Mouse (Mus musculus): ENCODE data around the gene Sirt1.
"Not testable (repeated sequence)": the region's sequence is repeated elsewhere in the genome, so short reads cannot be mapped to it uniquely, and the experiment has no call there.

Gene Sirt1

DNA sequence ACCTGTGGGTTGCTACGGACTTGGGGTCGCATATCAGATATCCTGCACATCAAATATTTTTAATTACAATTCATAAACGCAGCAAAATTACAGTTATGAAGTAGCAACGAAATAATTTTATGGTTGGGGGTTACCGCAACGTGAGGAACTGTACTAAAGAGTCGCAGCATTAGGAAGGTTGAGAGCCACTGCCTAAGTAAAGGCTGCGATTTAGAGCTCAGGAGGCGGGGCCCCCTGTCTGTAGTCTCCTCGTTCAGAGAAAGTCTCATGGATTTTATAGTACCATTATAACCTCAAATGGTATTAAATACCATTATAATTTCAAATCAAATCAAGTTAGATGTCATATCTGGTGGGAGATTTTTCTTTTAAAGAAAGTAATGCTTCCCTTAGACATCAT lies 5.5 kb upstream of the Sirt1 start:
- DNase-seq: peak in 1 of 2 experiments; percentile 20

DNA sequence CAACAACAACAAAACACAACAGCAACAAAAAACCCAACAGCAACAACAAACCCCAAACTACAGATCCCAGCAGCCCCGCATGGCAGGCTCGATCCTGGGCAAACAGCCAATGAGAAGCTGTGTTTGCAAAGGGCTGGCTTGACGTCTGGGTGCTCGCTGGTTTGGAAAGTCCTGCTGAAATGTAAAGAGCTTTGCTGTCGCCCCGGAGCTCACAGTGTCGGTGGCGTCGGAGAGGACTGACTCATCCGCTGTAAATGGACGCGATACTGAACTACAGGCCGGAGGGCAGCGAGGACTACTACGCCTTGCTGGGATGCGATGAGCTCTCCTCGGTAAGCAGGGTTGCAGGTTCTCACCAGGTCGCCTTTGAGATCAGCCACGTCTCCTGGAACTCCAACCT lies 4.9 kb upstream of the Sirt1 start:
- peak; percentile 94 for DNase-seq

DNA sequence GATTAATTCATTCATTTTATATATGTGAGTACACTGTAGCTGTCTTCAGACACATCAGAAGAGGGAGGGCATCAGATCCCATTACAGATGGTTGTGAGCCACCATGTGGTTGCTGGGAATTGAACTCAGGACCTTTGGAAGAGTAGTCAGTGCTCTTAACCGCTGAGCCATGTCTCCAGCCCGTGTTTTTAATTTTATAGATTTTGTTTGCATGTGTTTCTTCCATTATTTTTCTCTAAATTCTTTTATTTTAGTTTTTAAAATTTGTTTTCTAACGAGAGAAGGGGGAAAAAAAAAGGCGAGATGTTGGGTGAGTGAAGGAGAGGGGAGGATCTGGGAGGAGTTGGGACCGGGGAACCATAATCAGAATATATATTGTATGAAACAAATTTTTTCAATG lies 4.4 kb upstream of the Sirt1 start:
- not testable (repeated sequence) for DNase-seq

DNA sequence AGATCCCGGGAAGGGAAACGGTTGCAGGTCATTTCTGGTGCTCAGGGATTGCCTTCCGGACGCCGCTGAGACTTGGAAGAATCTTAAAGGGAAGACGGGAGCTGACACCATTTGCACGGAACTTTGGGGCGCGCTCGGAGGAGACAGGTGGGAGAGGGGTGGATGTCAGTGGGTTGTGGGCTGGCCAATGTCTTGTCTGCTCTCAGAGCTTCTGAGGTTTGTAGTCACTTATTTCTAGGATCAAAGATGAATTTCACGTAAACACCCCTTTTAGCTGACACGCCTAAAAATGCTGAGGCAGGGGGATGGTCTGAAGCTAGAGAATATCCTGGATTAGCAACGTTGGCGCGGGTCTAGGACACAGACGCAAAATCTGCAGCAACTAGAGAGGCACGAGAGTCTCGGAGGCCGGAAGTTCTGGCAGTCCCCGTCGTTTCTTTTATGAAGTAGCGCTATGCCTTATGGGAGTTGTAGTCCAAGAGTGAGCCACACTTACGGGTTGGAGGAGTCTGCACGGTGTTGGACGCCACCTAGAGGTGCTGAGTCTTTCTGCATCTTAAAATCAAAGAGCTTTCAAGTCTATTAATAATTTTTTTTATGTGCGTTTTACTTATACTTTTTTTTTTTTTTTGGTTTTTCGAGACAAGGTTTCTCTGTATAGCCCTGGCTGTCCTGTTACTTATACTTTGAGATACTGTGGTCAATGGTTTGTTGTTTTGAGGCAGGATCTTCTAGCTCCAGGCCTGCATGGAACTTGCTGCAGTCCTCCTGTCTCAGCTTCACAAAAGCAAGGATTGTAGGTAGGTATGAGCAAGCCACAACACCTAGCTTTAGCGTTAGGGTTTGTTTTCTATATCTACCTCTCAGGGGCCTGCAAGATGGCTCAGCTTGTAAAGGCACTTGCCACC lies 1.1 kb upstream of the Sirt1 start, which contains the start of gene Dnajc12:
TSS of gene Dnajc12 (plus strand) at position 72 of the 908 bp plus-strand sequence.
- DNase-seq: peak; percentile 88 to 89

DNA sequence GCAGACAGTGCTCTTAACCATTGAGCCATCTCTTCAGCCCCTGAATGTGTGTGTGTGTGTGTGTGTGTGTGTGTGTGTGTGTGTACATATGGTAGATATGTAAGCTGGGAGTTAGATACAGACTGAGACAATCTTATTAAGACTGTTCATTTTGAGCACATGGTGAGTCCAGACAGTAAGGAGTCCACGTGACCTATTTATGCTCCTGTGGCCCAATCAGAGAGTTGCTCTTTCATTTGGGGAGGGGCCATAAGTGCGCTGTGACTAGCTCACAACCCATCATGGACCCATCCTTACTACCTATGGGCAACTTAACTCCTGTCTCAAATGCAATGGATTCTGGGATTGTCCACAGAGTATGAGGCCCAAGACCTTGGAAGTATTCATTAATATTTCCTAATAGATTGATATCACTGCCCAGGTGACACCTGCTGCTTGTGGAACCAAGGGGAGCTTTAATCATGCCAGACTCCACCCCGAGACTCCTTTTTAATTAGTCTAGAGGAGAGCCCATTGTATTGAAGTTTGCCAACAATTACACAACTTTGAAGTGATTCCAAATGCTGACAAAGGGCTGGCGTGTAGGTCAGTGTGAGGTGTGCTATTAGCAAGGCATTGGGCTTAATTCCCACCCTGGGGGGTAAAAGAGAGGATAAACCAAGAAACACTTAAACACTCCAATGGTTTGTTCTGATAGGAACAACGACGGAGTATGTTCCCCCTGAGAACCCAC lies 2.4 kb downstream of the Sirt1 start:
- no peak for DNase-seq

DNA sequence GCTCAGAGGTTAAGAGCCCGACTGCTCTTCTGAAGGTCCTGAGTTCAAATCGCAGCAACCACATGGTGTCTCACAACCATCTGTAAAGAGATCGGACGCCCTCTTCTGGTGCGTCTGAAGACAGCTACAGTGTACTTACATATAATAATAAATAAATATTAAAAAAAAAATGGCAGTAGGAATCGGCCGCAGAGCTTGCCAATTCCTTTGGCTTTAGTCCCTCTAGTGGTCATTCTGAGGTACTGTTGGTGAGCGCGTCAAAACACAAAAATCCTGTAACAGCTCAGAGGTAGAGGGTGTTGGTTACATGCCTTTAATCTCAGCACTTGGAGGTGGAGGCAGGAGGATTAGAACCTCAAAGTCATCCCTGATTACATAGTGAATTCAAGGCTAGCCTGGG lies 4.0 kb downstream of the Sirt1 start:
- peak; percentile 73 to 77 for DNase-seq

DNA sequence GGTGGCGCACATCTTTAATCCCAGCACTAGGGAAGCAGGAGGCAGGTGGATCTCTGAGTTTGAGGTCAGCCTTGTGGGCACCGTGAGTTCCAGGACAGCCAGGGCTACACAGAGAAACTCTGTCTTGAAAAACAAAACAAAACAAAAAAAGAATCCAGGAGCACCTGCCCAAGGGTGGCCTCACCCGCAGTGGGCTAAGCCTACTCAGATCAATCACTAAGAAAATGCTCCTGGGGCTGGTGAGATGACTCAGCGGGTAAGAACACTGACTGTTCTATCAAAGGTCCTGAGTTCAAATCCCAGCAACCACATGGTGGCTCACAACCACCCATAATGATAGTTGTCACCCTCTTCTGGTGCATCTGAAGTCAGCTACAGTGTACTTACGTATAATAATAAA lies 5.2 kb downstream of the Sirt1 start:
- no peak for DNase-seq

GRCm38 (mm10) chr10:63368041-63368440 lies 13.5 kb downstream of the Sirt1 start:
- no peak for DNase-seq

DNA sequence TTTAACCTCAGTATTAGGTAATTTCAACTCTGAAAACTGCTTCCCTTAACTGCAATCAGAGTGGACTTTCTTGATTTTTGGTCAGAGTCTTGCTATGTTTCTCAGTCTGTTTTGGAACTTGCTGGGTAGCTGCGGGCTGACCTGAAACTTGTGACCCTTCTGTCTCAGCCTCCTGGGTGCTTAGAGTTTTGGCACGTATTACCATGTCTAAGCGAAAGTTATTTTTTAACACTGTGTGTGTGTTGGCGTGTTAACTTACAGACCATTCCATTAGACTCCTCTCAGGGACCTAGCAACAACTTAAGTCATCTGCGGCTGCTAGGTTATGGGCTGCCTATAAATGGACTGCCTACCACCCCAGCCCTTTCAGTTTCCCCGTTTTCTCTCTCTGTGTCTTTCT lies 14.1 kb downstream of the Sirt1 start:
- DNase-seq: no peak

GRCm38 (mm10) chr10:63365918-63366455 lies 15.5 kb downstream of the Sirt1 start:
- DNase-seq: no peak

DNA sequence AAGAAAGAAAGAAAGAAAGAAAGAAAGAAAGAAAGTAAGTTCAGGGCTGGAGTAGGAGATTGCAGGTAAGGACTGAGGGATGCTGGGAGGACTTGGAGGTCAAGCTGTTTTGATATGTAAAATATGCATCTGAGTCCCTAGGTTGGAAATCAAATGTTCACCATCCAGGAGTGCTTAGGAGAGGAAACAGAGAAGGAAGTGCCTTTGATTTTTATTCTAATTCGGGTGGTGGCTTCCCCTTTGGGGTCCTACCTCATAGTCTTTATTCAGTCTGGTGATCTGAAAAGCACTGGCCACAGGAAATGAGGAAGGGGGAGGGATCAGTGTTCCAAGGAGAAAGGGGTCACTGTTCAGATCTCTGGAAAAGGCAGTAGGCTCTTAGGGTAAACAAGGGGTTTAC lies 21.0 kb downstream of the Sirt1 start:
- DNase-seq: no peak

- no peak for DNase-seq
These were observed 29.4 kb downstream of the Sirt1 start for GRCm38 (mm10) chr10:63352111-63352510.

DNA sequence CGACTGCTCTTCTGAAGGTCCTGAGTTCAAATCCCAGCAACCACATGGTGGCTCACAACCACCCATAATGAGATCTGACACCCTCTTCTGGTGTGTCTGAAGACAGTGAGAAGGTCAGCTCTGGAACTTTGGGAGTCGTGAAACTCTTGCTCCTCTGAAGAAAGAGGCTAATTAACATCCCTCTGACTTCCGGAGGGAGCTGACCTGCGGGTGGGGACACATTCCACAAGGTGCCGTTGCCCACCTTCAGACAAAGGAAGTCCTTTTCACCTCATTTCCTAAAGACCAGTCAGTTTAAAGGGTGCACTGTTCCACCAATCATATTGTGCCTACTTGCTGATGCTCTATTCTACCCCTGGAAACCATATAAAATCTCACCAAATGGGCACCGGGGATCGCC lies 30.4 kb downstream of the Sirt1 start:
- DNase-seq: not testable (repeated sequence)

DNA sequence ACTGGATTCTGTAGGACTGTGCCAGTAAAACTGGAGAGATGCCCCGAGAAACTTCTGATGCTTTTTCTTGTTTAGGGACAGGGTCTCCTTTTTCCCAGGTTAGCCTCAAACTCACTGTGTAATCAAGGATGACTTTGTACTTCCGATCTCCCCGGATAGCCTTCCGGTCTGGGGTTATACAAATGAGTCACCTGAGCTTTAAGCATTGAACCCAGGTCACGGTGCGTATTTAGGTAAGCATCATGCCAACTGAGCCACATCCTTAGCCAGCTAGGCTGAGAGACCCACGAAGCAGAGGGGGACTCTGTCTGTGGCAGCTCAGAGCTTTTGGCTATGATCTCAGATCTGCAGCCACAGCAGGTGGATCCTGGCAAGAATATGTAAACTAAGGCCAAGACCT lies 30.8 kb downstream of the Sirt1 start:
- DNase-seq: no peak

DNA sequence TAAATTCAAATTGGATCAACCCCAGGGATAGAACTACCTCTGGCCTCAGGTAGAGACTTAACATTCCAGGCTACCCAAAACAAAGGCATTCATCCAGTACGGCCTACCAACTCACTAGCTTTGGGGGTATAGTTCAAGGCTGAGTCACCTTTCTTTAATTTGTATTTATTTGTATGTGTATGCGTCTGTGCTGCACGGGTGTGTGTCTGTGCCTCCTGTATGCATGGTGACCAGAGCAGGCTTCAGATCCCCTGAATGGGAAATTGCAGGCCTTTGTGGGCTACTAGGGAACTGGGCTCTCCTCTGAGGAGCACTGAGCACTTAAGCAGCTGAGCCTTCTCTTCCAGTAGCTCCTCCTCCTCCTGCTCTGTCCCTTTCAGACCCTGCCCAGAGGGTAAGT lies 33.2 kb downstream of the Sirt1 start:
- no peak for DNase-seq

DNA sequence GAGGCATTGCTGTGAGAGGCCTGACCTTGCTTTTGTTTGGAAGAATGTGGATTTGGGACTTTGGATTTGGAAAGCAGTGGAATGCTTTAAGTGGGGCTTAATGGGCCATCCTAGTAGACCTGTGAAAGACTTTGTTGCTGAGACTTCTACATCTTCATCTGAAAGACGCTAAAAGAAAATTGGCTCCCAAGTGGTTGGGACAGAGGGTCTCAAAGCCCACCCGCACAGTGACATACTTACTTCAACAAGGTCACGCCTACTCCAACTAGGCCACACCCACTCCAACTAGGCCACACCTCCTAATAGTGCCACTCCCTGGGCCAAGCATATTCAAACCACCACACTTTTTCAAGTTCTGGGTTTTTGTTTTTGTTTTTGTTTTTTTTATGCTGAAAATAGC lies 36.8 kb downstream of the Sirt1 start:
- no peak for DNase-seq

- DNase-seq: no peak
These were observed 40.2 kb downstream of the Sirt1 start for GRCm38 (mm10) chr10:63341351-63341750.

DNA sequence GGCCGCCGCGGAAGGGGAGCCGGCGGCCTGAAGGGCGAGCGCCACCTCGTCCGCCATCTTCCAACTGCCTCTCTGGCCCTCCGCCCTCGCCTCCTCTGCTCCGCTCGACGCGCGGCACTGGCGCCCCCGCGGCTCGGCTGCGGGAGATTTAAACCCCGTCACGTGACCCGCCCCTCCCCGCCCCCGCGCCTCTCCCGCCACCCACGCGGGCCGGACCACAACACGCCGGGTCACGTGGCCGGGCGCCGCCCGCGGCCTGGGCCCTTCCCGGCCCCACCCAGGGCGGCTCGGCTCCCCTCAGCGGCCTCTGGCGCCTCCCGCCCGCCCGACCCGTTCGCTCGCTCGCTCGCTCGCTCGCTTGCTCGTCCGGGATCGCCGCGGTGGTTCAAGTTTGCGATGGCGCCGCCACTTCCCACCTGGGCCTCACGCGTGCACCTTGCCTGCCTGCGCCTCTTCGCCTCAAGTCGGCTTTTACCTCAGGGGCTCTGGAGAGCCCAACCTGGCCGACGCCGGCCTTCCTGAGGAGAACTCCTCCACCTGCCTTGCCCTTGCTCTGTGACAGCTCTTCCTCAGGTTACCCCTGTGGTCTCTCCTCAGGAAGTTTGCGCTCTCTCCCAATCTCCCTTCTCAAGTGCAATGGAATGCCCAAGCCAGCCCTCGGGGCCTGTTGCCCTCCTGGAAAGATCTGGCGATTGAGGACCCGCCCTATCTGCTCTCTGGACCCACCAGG lies 42.4 kb downstream of the Sirt1 start:
- DNase-seq: peak; percentile 95 to 97

DNA sequence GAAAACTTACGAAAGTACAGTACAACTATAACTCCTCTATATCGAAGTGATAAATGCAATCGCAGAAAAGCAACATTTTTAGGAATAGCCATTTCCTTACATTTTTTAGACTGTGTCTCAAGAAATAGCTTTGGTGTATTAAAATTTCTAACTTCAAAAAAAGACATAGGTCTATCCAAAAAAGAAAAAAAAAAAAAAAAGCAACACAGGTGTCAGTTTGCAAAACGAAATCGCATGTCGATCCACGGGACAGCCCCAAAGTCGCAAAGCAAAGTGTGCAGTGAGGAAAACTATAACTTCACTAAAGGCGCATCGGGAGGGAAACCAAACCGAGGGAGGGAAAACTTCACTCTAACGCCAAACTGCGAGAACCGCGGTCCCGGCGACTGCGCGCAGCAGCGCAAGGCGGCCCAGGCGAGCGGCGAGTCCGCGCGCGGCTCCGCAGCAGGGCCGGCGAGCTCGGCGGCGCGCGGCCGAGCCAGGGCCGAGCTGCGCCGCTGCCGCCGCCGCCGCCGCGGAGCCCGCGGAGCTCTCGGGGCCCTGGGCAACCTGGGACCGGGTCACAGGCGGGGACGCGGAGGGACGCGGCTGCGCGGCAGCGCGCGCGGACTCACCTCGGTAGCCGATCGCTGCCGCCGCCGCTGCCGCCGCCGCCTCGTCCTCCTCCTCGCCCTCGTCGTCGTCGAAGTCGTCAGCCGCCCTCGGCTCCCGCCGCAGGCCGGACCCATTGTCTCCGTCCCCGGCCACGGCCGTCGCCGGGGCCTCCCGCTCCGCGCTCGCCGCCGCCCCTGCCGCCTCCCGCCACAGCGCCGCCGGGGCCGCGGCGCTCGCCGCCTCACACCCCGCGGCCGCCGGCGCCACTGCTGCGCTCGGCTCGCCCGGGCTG lies 43.3 kb downstream of the Sirt1 start:
- DNase-seq: peak; percentile 72 to 73

- DNase-seq: no peak
These were observed 44.2 kb downstream of the Sirt1 start for GRCm38 (mm10) chr10:63337326-63337725.

DNA sequence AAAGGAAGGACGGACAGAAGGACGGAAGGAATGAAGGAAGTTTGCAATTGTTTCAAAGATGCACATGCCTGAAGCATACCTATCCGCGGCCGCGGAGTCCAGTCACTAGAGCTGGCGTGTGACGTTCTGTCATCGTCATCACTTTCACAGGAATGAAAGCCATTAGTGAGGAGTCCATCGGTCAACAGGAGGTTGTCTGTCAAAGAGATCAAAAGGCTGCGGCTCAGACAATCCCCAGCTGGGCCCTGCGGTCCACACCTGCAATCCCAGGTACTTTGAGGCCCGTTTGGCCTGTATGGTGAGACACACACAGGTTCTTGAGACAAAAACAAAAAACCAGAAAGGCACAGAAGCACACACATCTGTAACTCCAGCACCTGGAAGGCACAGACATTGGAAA lies 44.6 kb downstream of the Sirt1 start:
- peak in 1 of 2 experiments; percentile 19 for DNase-seq

GRCm38 (mm10) chr10:63327091-63327490 lies 54.4 kb downstream of the Sirt1 start:
- DNase-seq: no peak
